Mouse (Mus musculus) mouse trophoblast stem cell (cell line): Measurements from ENCODE around the gene 3110040N11Rik.
"Not testable (repeated sequence)": the region's sequence is repeated elsewhere in the genome, so short reads cannot be mapped to it uniquely, and the experiment has no call there.

Experiments
- in situ Hi-C, 2 experiments: fragments of 300-500 bp; cut with MseI, MboI; formaldehyde crosslinking; loops; 2 replicates in 1 of 2; 3 replicates in 1 of 2; pipeline ENCODE4 v1.15.1; 2025

3110040N11Rik gene

GRCm38 (mm10) chr7:81789095-81789757, at the start of gene 3110040N11Rik:
Gene 3110040N11Rik (minus strand): TSS chr7:81789478.
- in situ Hi-C loops = no loop called here

GRCm38 (mm10) chr7:81837771-81838170, 48.5 kb upstream of the 3110040N11Rik start:
- in situ Hi-C loops = not testable (repeated sequence)

GRCm38 (mm10) chr7:81835430-81835829, 46.2 kb upstream of the 3110040N11Rik start:
- in situ Hi-C loops = no loop called here

- in situ Hi-C loops = no loop called here
These were observed 45.6 kb upstream of the 3110040N11Rik start for GRCm38 (mm10) chr7:81834847-81835246.

GRCm38 (mm10) chr7:81829379-81829894, 40.2 kb upstream of the 3110040N11Rik start, which contains the start of gene Btbd1:
Gene Btbd1 (minus strand): TSS chr7:81829431.
- in situ Hi-C loops = no loop called here

- in situ Hi-C loops = no loop called here
These were observed 39.6 kb upstream of the 3110040N11Rik start for GRCm38 (mm10) chr7:81828681-81829378.

- in situ Hi-C loops = no loop called here
These were observed 38.8 kb upstream of the 3110040N11Rik start for GRCm38 (mm10) chr7:81827806-81828667.

GRCm38 (mm10) chr7:81825381-81825780, 36.1 kb upstream of the 3110040N11Rik start:
- in situ Hi-C loops = no loop called here

GRCm38 (mm10) chr7:81824906-81825305, 35.6 kb upstream of the 3110040N11Rik start:
- in situ Hi-C loops = no loop called here

GRCm38 (mm10) chr7:81806067-81806466, 16.8 kb upstream of the 3110040N11Rik start:
- in situ Hi-C loops = no loop called here

- in situ Hi-C loops = no loop called here
These were observed 742 bp downstream of the 3110040N11Rik start for GRCm38 (mm10) chr7:81788536-81788935.

- in situ Hi-C loops = no loop called here
These were observed 11.5 kb downstream of the 3110040N11Rik start for GRCm38 (mm10) chr7:81777667-81778218.

GRCm38 (mm10) chr7:81775325-81775724, 14.0 kb downstream of the 3110040N11Rik start:
- in situ Hi-C loops = no loop called here

GRCm38 (mm10) chr7:81772786-81773539, 16.3 kb downstream of the 3110040N11Rik start:
- in situ Hi-C loops = no loop called here

- in situ Hi-C loops = no loop called here
These were observed 26.0 kb downstream of the 3110040N11Rik start for GRCm38 (mm10) chr7:81763110-81763845.

- in situ Hi-C loops = no loop called here
These were observed 26.8 kb downstream of the 3110040N11Rik start, which contains the start of gene Ramac for GRCm38 (mm10) chr7:81762180-81763109. Gene Ramac (plus strand): TSS chr7:81762925.

GRCm38 (mm10) chr7:81747956-81748355, 41.3 kb downstream of the 3110040N11Rik start:
- in situ Hi-C loops = no loop called here

GRCm38 (mm10) chr7:81744145-81744544, 45.1 kb downstream of the 3110040N11Rik start:
- in situ Hi-C loops = no loop called here

- in situ Hi-C loops = no loop called here
These were observed 49.3 kb downstream of the 3110040N11Rik start for GRCm38 (mm10) chr7:81740010-81740409.
